Mouse (Mus musculus) embryonic facial prominence, embryonic 13.5 days (tissue): ENCODE measurements around the gene Psmd1. TPM values are rescaled to one million over a fixed set of nuclear protein-coding genes. Genes with fewer than 3 reads are reported as not detected.
A peak's percentile ranks its signal among the peaks of the same experiment; 100 is the strongest.

Experiments used
- ATAC-seq: fragments of 200-750 bp; cut with Nextera tagmentation; 2 replicates; pipeline ENCODE4 v1.8.0; 2017; ENCODE audit warnings: low read depth; ENCODE audit not compliant: insufficient number of reproducible peaks, insufficient read depth, low FRiP score, low TSS enrichment
- H3K27ac ChIP-seq: fragments of 300-500 bp; sonication (generic); 2 replicates; pipeline ENCODE4 v1.5.1; 2015; ENCODE audit warnings: moderate library complexity, mild to moderate bottlenecking, inconsistent platforms
- H3K27me3 ChIP-seq: fragments of 300-500 bp; sonication (generic); 2 replicates; pipeline ENCODE4 v1.6.1; 2015; ENCODE audit warnings: mild to moderate bottlenecking, inconsistent platforms
- H3K36me3 ChIP-seq: fragments of 300-500 bp; sonication (generic); 2 replicates; pipeline ENCODE4 v1.6.1; 2015; ENCODE audit warnings: mild to moderate bottlenecking, inconsistent platforms
- H3K4me1 ChIP-seq: fragments of 300-500 bp; sonication (generic); 2 replicates; pipeline ENCODE4 v1.6.1; 2015; ENCODE audit warnings: inconsistent platforms
- H3K4me2 ChIP-seq: fragments of 300-500 bp; sonication (generic); 2 replicates; pipeline ENCODE4 v1.6.1; 2015; ENCODE audit warnings: moderate library complexity, mild to moderate bottlenecking, inconsistent platforms
- H3K4me3 ChIP-seq: fragments of 300-500 bp; sonication (generic); 2 replicates; pipeline ENCODE4 v1.5.1; 2015; ENCODE audit warnings: mild to moderate bottlenecking, inconsistent platforms
- H3K9ac ChIP-seq: fragments of 300-500 bp; sonication (generic); 2 replicates; pipeline ENCODE4 v1.6.1; 2015; ENCODE audit warnings: mild to moderate bottlenecking, inconsistent platforms
- H3K9me3 ChIP-seq: fragments of 300-500 bp; sonication (generic); 2 replicates; pipeline ENCODE4 v1.6.1; 2016; ENCODE audit warnings: inconsistent platforms
- WGBS: fragments of 180-500 bp; shearing (Covaris S2); methylation state at CpG from one replicate; pipeline ENCODE4 v1.1.7; 2015; ENCODE audit warnings: mixed read lengths; 5-methylcytosine and 5-hydroxymethylcytosine counted together
- polyA plus RNA-seq: library from polyadenylated mRNA; unstranded; fragments of >200 nt; fragmentation: Nextera tagmentation; extraction: Ambion mirVana; gene quantifications from 2 replicates; pipeline ENCODE4 v1.2.1, GENCODE M21; 2015

Psmd1 gene
- polyA plus RNA-seq, 1 experiment from 2014 or later, result 161 TPM

DNA sequence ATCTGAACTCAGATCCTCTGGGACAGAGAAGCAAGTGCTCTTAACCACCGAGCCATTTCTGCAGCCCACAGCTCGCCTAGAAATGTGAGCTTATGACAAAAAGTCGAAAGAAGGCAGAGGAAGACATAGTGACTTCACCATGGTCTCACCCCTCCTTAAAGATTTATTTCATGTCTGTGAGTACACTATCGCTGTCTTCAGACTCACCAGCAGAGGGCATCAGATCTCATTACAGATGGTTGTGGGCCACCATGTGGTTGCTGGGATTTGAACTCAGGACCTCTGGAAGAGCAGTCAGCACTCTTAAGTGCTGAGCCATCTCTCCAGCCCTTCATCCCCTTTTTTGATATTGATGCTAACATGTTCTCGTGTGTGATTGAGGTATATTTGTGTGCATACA lies 110.4 kb downstream of the Psmd1 start:
- no peak overlapping the region for H3K9ac ChIP-seq
- no peaks in the 10 kb centered on the region for H3K4me1 ChIP-seq
- no peak overlapping the region for H3K27ac ChIP-seq
- 96% methylated on average over 5 of the region's 5 CpGs for WGBS
- ATAC-seq, result no peak
- no peaks in the 10 kb centered on the region for H3K9me3 ChIP-seq
- no peak overlapping the region for H3K4me3 ChIP-seq
- H3K4me2 ChIP-seq, result no peak overlapping the region
- peaks cover 67% of the 10 kb centered on the region for H3K36me3 ChIP-seq
- H3K27me3 ChIP-seq, result no peaks in the 10 kb centered on the region

DNA sequence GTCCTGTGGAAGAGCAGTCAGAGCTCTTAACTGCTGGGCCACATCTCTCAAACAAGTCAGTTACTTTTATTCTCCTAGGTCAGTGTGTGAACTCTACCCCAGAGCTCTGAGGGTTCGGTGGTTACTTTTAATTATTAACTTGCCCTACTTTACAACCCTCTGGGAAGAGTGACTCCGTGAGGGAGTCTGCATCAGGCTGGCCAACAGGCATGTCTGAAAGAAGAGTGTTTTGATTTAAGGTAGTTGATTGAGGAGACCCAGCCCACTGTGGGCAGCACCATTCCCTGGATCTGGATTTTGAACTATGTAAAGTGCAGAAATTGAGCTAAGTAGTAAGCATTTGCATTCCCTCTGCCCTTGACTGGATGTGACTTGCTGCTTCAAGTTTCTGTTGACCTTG lies 111.9 kb downstream of the Psmd1 start:
- no peak overlapping the region for H3K4me2 ChIP-seq
- no peaks in the 10 kb centered on the region for H3K9me3 ChIP-seq
- no peak overlapping the region for H3K4me3 ChIP-seq
- no peak for ATAC-seq
- no peaks in the 10 kb centered on the region for H3K4me1 ChIP-seq
- peaks cover 64% of the 10 kb centered on the region for H3K36me3 ChIP-seq
- no peak overlapping the region for H3K9ac ChIP-seq
- H3K27ac ChIP-seq, result no peak overlapping the region
- H3K27me3 ChIP-seq, result no peaks in the 10 kb centered on the region
- WGBS, result 88% methylated on average over 2 of the region's 2 CpGs

DNA sequence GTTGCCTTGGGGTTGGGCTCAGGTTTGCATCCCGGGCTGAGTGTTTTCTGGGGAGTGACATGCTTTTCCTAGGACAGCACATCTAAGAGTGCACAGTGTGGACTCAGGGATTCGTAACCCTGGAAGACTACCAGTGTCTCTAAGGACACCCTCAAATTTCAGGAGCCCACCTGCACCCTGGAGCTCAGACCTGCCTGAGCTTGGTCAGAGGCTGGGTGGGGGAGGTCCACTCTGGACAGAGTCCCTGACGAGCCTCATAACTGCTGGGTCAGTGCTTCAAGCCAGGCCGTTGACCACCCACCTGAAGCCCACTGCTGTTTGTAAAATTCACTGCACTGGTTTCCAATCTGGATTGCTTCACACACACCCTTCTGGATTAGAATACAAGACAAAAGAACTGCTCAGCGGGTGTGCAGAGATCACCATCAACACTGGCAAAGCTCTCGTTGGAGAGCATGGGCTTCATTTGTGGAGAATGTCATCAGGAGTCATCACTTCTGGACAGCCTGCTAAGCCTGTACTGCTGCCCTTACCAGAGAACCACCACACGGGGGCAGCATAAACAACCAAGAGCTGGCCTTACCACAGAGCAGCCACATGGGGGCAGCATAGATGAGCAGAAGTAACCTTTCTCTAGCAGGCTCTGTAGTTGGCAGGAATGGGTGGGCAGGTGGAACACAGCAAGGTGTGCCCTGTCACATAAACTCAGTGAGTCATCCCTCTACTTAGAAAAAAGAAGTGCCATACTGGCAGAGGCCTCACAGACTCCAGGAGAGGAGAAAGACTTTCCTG lies 114.5 kb downstream of the Psmd1 start:
- Histone ChIP-seq H3K4me1 (no peaks in the 10 kb centered on the region), H3K4me2 (no peak overlapping the region), H3K27ac (no peak overlapping the region), H3K9me3 (no peaks in the 10 kb centered on the region), H3K9ac (no peak overlapping the region), H3K36me3 (peaks cover 47% of the 10 kb centered on the region), H3K27me3 (no peaks in the 10 kb centered on the region), H3K4me3 (no peak overlapping the region)
- ATAC-seq, result peak; percentile 57; the same call in 1 of the 2 replicates
- 49% methylated on average over 7 of the region's 7 CpGs for WGBS

GRCm38 (mm10) chr1:86182004-86182709 lies 118.0 kb downstream of the Psmd1 start:
- WGBS, result 86% methylated on average over 5 of the region's 5 CpGs
- Histone ChIP-seq H3K36me3 (peaks cover 20% of the 10 kb centered on the region; the same call in 1 of the 2 replicates), H3K4me2 (no peak overlapping the region), H3K4me3 (no peak overlapping the region), H3K4me1 (no peaks in the 10 kb centered on the region), H3K9me3 (no peaks in the 10 kb centered on the region), H3K9ac (no peak overlapping the region), H3K27me3 (no peaks in the 10 kb centered on the region), H3K27ac (no peak overlapping the region)
- no peak for ATAC-seq

DNA sequence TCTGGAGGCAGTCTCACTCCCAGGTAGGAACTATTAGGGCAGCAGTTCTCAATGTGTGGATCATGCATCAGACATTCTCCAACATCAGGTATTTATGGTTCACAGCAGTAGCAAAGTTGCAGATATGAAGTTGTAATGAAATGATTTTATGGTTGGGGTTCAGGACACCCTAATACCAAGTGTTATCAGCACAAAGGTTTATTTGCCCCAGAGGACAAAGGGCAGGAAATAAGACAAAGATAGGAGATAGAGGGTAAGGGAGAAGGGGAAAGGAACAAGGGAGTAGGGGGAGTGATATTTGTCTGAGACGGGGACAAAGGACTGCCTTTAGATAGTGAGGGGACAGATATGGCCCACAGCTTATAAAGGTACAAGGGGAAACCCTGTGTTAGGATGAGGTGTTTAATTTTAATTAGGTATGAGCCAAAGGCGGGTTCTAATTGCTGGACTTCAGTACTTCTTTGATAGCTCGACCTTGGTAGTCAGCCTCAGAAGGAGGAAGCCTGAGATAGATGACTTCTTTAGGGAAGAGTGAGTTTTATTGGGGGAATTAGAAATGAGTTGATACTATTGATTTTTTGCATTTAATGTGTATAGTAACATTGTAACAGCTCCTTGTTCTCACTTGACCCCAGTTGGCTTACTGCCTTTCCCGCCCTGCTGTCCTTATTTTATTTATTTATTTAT lies 119.5 kb downstream of the Psmd1 start:
- H3K36me3 ChIP-seq, result peaks cover 14% of the 10 kb centered on the region; the same call in 1 of the 2 replicates
- no peak overlapping the region for H3K9ac ChIP-seq
- H3K27ac ChIP-seq, result no peak overlapping the region
- H3K27me3 ChIP-seq, result no peaks in the 10 kb centered on the region
- H3K9me3 ChIP-seq, result no peaks in the 10 kb centered on the region
- no peak for ATAC-seq
- 86% methylated on average over 4 of the region's 4 CpGs for WGBS
- H3K4me1 ChIP-seq, result no peaks in the 10 kb centered on the region
- H3K4me3 ChIP-seq, result no peak overlapping the region
- H3K4me2 ChIP-seq, result no peak overlapping the region

- peaks cover 32% of the 10 kb centered on the region for H3K36me3 ChIP-seq
- WGBS, result 83% methylated on average over 7 of the region's 7 CpGs
- no peak overlapping the region for H3K4me3 ChIP-seq
- H3K9ac ChIP-seq, result no peak overlapping the region
- no peaks in the 10 kb centered on the region for H3K4me1 ChIP-seq
- no peaks in the 10 kb centered on the region for H3K9me3 ChIP-seq
- H3K27me3 ChIP-seq, result no peaks in the 10 kb centered on the region
- no peak overlapping the region for H3K4me2 ChIP-seq
- ATAC-seq, result no peak
- no peak overlapping the region for H3K27ac ChIP-seq
Observed at GRCm38 (mm10) chr1:86186762-86187161, 122.6 kb downstream of the Psmd1 start.

GRCm38 (mm10) chr1:86187856-86188255 lies 123.7 kb downstream of the Psmd1 start:
- H3K27ac ChIP-seq, result no peak overlapping the region
- 69% methylated on average over 2 of the region's 2 CpGs for WGBS
- H3K4me1 ChIP-seq, result no peaks in the 10 kb centered on the region
- H3K9ac ChIP-seq, result no peak overlapping the region
- no peak overlapping the region for H3K4me2 ChIP-seq
- ATAC-seq, result no peak
- no peaks in the 10 kb centered on the region for H3K9me3 ChIP-seq
- peaks cover 32% of the 10 kb centered on the region for H3K36me3 ChIP-seq
- no peaks in the 10 kb centered on the region for H3K27me3 ChIP-seq
- no peak overlapping the region for H3K4me3 ChIP-seq

DNA sequence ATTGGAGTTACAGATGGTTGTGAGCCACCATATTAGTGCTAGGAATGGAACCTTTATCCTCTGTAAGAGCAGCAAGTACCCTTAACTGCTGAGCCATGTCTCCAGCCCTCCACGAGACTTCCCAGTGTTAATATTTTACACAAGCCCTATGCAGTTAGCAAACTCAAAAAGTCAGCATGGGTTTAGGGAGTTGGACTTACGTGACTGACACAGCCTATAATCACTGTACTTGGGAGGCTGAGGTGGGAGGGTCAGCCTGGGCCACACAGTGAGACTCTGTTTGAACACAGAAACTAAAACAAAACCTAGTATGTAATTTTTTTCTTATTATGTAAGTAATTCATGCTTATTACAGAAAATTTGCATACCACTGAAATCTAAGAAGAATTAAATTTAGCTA lies 124.1 kb downstream of the Psmd1 start:
- WGBS, result 80% methylated on average over 2 of the region's 2 CpGs
- Histone ChIP-seq H3K4me2 (no peak overlapping the region), H3K36me3 (peaks cover 33% of the 10 kb centered on the region), H3K9me3 (no peaks in the 10 kb centered on the region), H3K4me1 (no peaks in the 10 kb centered on the region), H3K4me3 (no peak overlapping the region), H3K27ac (no peak overlapping the region), H3K9ac (no peak overlapping the region), H3K27me3 (no peaks in the 10 kb centered on the region)
- no peak for ATAC-seq

Other genes starting within 250 kb of the Psmd1 start
- 282 and 288 TPM in 2 replicates for gene Itm2c, start 170.1 kb upstream of the Psmd1 start, polyA plus RNA-seq
- gene 4933407L21Rik, start 135.9 kb upstream of the Psmd1 start, polyA plus RNA-seq, result 0.39 and 0.50 TPM in 2 replicates
- 0.08 and 0.14 TPM in 2 replicates for gene Gpr55, start 103.4 kb upstream of the Psmd1 start, polyA plus RNA-seq
- not detected in 2 replicates for gene Spata3, start 47.6 kb upstream of the Psmd1 start, polyA plus RNA-seq
- 0.42 and 0.61 TPM in 2 replicates for gene 2810459M11Rik, start 18.5 kb upstream of the Psmd1 start, polyA plus RNA-seq
- gene Htr2b, start 47.6 kb downstream of the Psmd1 start, polyA plus RNA-seq, result 0.73 and 0.81 TPM in 2 replicates
- not detected in 2 replicates for gene Gm21972, start 69.2 kb downstream of the Psmd1 start, polyA plus RNA-seq
- gene Armc9, start 90.4 kb downstream of the Psmd1 start, polyA plus RNA-seq, result 31.5 and 32.7 TPM in 2 replicates
- gene B3gnt7, start 238.4 kb downstream of the Psmd1 start, polyA plus RNA-seq, result 6.0 and 6.7 TPM in 2 replicates